Mouse (Mus musculus) cerebellum, adult 11-12 months (tissue): ENCODE measurements at regions not wholly inside any gene's neighbourhood (a gene's known extent, or its start where the extent isn't known, plus 50 kb on each side); places are given as distances from the start of the nearest gene placed in this dataset.
"Not testable (repeated sequence)": the region's sequence is repeated elsewhere in the genome, so short reads cannot be mapped to it uniquely, and the experiment has no call there.

Experiments used
- DNase-seq: peaks from one replicate; pipeline ENCODE4 v3.0.0; 2022

DNA sequence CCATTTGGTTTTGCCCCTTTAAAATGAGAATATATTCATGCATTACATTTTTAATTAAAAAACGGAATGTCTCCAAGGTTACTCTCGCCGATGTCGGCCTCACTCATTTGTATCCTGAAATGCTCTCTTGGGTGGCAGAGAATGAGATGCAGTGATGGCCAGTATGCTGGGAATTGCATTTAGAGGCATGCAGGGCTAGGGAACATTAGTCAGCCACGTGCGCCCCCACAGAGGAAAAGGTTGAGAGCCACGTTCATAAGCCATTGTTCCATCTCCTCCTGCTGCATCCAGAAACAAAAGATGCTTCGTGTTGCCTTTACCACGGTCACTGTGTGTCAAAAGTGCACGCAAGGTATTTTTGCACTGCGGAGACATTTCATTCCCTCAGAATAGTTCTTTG, 172.9 kb upstream of the Pmfbp1 start:
- DNase-seq: no peak

DNA sequence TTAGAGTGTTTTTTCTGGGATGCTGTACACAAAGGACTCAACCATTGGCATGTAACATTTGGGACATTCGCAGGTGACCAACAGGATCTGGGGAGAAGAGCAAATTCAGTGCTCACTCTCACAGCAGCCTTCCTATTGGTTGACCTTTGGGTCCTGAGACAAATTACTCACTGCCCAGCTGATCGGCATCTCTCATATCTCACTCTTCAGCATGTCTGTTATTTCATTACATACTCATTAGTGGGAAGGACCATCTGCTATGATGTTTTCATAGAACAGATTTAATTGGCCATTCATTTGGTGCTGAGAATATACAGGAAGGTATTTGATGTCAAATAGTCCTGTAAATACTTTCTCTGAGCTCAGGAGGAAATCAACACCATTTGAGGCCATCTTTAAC, 170.5 kb upstream of the Pmfbp1 start:
- no peak for DNase-seq

DNA sequence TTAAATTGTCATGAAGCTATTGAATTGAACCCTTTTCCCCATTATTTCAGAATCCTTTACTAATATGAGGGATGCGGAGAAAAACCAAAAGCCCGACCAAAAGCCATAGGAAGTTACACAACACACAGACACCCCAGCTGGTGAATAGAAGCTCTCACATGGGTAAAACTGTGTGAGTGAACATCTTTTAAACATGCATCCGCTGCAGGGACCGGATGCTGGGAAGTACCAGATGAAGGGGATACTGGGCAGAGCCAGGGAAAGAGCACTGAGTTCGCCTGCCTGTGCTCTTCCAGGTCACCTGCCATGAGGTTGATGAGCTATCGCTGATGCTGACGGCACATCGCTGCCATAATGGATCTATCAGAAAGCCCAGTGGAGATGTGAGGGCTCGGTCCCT, 169.6 kb upstream of the Pmfbp1 start:
- DNase-seq: no peak

DNA sequence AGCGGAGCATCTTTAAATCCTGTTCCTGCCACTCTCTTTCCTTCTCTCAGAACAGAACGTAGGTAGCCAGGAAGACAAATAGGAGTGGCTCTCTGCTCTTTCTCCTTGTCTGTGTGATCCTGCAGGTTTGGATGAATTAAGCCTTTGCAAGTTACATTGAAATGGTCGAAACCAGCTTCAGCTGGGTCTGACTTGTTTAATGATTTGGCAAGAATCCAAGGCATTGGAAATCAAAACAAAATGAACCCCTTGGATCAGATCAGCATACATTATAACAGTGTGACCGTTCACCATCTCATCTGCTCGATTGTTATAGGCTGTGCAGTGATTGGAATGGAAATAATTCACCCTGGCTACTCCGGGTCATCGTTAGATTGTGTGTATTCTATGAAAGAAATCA, 157.6 kb upstream of the Pmfbp1 start:
- DNase-seq: no peak

DNA sequence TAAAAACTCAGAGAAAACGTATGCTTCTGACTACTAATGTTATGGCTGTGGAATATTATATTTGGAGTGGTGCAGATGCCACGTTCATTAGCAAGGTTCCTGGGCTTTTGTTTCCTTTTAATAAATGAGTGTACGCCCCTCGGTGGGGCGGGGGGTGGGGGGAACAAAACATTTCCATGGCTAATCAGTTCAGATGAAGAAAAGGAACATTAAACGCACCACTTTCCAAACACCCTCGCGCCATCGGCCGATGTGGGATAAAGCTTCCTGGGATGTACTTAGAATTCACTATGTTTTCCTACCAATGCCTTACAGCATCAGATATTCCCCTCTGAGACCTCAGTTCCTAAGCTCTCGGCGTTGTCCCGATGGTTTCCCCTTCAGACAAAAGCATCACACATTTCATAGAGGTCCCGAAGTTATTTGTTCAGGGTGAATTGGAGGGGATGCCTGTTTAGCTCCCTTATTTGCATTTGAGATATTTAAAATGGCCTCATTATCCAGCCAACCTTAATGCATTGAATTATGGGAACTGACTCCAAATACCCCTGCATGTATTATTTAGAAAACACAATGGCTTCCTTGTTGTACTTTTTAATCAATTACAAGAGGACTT, 155.5 kb upstream of the Pmfbp1 start:
- no peak for DNase-seq

DNA sequence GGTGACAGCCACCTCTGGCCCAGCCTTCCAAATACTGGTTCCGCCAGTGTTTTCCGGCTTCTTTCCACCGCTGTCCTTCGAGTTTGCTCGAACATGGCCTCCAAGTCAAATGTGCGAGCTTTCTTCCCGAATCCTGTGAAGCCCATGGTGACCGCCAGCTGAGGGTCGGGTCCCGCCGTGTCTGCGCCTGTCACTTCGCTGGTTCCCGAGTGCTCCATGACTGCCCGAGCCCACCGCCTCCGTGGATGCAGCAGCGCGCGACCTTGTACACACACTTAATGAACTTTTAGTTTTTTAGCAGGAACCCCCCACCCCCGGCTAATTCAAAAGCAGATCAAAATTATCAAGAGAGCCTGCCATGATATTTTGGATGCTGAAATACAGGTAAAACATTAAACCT, 153.2 kb upstream of the Pmfbp1 start:
- not testable (repeated sequence) for DNase-seq

DNA sequence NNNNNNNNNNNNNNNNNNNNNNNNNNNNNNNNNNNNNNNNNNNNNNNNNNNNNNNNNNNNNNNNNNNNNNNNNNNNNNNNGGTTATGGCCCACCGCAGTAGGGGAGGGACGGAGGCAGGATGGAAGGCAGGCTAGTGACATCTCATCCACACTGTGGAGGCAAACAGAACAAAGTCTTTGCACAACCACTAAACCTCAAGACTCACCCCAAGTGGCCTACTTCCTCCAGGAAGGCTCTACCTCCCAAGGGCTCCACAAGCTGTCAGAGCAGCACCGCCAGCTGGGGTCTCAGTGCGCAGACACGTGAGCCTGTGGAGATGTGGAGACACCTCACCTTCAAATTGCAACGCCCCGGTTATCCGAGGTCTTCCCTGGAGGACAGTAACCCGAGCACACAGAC, 138.7 kb upstream of the Pmfbp1 start:
- DNase-seq: no peak

DNA sequence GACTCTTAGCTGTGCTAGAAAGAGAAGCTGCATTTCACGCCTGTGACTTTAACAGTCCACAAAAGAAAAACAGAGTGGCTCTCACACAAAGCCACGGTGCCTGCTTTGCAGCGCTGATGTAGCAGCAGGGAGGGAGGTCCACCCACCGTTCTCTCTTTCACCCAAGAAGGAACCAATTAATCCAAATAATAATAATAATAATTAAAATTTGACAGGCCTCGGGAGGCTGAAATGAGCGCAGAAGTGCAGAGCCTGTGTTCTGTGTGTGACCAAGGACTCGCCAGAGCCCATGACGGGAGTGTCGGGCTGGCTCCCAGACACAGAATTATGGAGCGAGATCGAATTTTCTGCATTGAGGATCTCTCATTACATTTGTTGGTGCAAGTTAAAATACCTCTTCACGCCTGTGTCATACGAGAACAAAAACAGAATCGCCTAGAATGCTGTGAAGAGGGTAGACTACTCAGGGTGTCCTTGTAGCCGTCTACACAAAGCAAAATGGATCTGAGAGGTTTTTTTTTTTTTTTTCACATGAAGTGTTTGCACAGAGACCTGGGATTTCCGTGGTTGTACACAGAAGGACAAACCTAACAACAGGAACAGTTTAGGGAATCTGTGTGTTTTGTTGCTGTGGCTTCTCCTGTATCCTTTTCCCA, 134.3 kb upstream of the Pmfbp1 start:
- DNase-seq: no peak

DNA sequence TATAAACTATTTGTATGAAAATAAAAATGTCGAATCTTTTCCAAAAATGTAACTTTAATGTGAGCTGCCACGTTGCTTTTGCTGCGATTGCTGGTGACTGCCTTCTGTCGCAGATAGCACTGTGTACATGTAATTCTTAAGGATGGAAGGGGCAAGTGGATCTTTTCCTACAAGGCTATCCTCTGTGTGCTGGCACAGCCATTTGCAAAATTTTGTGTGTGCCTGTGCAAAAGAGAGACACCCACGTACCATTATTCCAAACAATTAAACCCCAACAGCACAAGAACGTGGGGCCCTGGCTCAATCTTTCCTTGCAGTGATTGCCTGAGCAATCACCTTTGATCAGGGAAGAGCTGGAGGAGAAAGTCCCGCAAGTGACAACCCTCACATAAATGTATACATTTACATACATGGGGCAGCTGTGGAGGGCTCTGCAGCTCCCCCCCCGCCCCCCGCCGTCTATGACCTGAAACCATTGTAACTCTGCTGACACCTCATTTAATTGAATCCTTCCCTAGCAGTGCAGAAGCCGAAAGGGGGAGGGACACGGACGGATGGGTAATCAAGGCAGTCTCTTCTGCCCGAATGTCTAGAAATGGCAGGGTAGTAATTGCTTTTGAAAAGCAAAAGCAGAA, 133.6 kb upstream of the Pmfbp1 start:
- DNase-seq: no peak

DNA sequence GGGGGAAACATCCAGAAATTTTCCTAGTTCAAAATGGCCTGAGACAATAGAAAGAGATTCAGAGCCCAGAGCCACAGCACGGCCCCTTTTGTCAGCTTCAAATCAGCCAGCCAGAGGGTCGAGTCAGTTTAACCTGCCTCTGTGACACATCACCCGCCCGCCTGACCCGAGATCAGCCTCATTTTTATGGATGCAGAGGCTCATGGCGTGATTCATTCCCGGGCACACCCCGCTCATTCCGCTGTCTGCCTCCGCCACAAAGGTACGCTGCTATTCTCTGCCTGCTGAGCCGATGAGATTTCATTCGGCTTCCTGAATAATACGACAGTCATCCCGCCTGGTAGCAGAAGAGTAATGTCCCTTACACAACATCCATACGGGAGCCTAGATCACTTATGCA, 132.9 kb upstream of the Pmfbp1 start:
- DNase-seq: no peak

DNA sequence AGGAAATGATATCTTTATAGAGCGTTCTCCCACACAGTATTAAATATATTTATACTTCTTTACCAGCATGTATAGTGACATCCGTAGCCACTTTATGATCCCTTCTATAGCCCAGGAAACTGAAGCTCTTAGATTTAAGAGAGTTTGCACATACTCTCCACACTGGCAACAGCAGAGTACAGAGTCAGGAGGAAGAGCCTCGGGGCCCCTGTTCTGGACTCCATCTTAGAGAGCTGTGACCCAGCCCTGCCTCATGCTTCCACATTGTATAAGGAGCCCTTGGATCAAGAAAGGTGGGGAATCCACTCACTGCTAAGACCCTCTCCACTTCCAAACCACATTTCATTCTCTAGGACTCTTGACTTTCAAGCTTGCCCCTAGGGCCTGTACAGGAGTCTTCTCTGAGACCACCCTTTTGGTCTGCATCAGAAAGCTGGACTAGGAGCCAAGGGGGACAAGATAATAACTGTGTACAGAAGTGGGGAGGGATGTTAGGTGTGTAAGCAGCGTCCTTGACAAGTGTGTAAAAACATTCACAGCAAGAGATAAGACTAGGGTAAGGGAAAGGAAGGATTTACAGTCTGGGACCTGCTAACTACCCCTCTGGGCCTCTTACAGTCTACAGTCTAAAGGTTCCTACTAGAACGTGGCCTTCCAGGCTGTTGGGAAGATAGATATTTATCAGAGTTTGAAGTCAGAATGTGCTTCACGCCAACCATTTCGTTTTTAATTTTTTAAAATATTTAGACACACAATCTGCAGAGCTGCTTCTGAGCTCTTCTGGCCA, 132.1 kb upstream of the Pmfbp1 start:
- DNase-seq: no peak

DNA sequence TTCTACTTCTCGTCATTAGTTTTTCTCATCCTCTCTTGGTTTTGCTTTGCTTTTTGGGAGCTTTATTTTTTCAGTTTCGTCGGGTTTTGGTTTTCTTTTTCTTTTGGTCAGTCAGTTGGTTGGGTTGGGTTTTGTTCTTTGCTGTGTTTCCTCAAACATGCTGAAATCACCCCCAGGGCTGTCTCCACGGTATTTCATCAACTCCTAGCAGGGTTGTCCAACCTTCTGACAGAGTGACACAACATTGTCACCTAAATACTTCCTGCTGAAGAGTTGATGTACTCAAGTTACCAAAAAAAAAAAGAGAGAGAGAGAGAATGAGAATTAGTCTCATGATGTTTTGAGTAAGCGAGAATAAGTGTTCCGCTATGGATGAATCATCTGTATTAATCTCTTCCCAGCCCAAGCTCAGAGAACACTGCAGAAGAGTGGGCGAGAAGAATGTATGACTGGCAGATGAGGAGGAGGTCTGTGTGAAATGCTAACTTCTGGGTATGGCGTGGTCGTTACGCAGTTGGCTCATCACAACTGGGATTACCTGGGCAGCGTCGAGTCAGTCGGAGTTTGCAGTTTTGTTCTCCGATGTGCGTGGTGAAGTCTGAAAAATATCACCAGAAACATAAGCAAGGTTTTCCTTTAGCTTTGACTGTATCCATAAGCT, 130.5 kb upstream of the Pmfbp1 start:
- no peak for DNase-seq

DNA sequence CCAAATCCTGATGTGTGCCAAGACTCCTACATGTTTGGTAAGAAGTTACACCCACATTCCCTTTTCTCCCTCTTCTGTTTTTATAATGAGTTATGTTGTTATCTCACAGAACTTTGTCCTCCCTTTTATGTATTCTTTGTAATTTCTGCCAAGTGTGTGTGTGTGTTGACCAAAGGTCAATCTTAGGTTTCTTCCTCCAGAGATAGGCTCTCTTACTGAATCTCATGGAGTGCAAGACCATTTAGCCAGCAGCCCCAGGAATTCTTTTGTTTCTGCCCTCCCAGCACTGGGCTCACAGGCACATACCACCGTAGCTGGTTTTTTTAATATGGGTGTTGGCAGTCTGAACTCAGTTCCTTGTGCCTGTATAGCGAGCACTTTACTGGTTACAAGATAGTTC, 119.8 kb upstream of the Pmfbp1 start:
- DNase-seq: no peak

DNA sequence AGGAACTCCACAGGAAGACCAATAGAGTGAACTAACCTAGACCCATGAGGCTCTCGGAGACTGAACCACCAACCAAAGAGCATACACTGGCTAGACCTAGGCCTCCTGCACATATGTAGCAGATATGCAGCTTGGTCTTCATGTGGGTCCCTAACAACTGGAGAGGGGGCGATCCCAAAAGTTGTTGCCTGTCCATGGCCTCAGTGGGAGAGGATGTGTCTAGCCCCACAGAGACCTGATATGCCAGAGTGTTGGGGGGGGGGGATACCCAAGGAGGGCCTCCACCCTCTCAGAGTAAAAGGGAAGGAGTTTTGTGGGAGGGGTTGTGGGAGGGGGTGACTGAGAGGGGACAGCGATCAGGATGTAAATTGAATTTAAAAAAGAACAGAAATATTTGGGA, 108.9 kb upstream of the Pmfbp1 start:
- DNase-seq: no peak

DNA sequence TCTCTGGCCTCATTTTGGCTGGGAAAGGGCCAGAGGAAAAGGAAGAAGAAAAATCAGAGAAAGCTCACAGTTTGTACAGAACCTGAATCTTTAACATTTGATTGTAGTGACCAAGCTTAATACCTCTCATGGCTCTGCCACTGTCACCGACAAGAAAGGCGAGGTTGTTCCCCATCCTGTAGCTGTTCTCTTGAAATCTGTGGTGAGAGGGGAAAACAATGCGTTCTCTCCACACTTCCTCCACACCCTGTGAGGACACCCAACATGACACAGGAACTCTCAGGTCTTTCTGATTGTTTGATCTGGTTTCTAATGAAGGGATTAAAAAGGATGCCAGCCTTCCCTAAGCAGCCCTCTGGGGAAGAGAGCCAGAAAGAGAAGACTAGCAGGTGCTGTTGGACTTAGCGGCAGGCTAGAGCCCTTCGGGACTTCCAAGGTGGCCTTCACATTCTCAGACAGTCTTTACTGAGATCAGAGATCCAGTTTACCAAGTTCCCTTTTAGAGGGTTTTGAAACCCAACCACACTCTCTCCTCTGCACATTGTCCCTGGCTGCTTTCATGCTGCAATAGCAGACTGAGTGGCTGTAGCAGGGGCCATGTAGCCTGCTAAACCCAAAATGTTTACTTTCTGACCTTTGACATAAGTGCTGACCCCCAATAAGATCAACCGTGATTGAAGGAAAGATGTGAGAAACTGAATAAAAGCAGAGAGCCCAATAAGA, 98.5 kb upstream of the Pmfbp1 start:
- DNase-seq: no peak

DNA sequence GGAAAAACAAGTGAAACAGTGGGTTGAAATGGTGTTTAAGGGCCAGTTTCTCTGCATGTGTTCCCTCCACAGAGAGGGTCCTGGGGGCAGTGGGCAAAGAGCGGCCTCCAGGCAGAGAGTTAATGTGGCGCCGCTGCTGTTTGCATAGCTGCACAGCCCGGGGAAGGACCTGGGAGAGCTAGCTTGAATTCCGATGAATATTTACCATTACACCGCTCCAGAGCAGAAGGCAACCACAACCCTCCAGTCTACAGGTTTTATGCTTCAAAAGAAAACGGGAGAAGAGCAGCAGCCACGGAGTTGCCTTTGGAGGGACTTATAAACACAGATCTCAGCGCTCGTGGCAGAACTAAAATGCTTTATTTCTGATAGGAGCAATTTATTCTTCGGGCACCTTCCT, 94.2 kb upstream of the Pmfbp1 start:
- DNase-seq: no peak

DNA sequence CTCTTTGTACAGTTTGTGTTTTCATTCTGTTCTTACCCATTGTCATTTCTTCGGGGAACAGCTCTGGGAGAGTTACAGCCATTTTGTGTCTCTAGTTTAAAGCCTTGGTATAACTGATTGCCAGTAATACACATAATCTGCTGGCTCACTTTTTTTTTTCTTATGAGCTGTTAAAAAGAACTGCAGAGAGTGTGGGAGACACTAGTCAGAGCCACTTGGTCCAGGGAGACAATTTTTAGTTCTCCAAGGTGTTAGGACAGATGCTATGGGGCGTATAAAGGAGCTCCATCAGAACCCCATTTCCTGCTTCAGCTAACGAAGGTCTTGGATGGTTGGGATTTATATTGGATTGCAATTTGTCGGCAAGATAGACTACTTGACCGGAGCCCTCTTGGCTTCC, 93.6 kb upstream of the Pmfbp1 start:
- DNase-seq: no peak

DNA sequence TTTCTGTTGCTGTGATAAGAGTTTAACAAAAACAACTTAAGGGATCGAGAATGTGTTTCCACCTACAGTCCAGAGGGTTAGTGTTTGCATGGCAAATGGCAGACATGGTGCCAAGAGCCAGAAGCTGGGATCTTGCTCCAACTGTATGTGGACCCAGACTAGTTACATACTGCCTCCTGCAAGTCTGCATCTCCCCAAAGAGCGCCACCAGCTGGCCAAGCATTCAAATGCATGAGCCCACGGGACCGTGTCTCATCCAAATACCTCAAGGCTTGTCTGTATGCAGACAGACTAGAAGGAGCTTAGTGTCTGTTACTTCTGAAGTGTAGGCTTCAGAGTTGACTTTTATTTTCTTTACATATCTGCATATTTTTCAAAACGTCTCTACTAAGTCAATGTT, 85.9 kb upstream of the Pmfbp1 start:
- no peak for DNase-seq

DNA sequence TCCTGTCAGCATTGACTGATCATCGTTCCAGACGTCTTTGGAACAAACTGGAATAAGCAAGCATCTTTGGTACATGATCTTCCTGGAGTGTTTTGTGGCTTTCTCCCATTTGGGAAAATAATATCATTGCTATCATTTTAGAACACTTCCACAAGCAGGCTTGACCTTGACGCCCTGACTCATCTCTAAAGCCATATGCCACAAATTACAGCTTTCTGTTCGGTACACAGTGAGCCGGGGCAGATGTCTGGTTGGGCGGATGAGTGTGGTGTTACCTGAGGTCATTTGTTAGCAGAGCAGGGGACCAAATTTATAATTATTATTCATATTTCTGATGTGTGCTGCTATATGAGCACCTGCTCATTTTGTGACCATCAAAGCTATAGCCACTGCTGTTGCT, 83.3 kb upstream of the Pmfbp1 start:
- DNase-seq: no peak

DNA sequence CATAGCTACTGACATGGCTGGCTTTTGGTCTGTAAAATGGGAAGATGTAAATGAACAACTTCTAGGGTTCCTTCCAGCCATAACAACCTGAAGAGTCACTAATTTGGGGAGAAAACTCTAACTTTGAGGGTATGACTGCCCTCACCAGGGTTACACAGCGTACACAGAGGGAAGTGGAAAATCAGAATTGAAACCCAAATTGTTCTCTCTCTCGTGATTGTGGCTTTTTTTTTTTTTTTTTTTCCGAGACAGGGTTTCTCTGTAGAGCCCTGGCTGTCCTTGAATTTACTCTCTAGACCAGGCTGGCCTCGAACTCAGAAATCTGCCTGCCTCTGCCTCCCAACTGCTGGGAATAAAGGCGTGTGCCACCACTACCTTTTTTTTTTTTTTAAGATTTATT, 80.4 kb upstream of the Pmfbp1 start:
- no peak for DNase-seq

DNA sequence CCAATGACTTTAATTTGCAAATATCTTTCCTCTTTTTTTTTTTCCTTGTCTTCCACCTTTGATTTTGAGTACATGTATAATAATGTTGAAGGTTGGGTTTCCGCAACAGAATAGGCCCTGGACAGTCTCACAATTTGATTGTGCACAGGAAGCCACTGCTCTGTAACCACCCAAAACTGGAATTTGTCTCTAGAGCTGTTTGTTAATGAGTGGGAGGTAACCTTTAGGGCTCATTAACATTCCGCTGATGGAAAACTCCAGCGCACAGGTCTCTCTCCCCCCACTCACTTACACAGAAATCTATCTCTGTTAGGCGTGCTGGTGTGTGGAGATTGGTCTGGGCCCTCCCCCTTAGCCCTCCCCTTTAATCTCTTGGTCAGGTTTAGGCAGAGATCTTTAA, 78.5 kb upstream of the Pmfbp1 start:
- DNase-seq: no peak

DNA sequence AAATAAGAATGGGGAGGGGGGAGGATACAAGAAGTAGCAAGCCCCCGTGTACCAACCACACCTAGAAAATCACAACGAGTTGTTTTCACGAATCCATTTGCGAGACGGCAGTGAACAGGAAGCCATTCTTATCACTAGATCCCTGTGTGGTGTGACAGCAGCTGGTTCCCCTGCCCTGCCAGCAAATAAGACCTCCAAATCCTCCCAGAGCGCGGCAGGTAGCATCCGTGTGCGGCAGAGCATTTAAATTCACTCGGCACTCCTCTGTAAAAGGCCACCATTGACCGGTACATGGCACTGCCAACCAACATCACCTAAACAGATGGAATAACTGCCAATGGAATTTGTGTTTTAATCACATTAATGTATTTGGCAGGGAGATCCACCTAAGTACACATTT, 77.9 kb upstream of the Pmfbp1 start:
- peak; percentile 19 for DNase-seq
